Mouse (Mus musculus): ENCODE measurements around the gene Gm38431.

Gm38431 gene

GRCm38 (mm10) chr9:21041308-21041707, 50.5 kb downstream of the Gm38431 start:
- peak; percentile 95 for DNase-seq (ENCODE audit: low read depth, low spot score)

- DNase-seq (ENCODE audit: low read depth, low spot score): no peak
Observed at GRCm38 (mm10) chr9:21039779-21040178, 52.0 kb downstream of the Gm38431 start.

DNA sequence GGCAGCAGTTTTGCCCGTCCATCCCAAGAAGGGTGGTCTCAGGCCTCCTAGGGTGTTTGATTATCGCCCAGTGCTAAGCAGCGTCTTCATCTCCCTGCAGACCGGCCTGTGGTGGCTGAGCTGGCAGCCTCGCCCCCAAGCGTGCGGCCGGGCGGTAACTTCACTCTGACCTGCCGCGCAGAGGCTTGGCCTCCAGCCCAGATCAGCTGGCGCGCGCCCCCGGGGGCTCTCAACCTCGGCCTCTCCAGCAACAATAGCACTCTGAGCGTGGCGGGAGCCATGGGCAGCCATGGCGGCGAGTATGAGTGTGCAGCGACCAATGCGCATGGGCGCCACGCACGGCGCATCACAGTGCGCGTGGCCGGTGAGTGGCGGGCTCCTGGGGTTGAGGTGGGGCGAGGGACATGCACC, 54.3 kb downstream of the Gm38431 start:
- DNase-seq (ENCODE audit: low read depth, low spot score): no peak

- DNase-seq (ENCODE audit: low read depth, low spot score): no peak
Observed at GRCm38 (mm10) chr9:21036666-21037065, 55.1 kb downstream of the Gm38431 start.

GRCm38 (mm10) chr9:21036161-21036560, 55.6 kb downstream of the Gm38431 start:
- DNase-seq (ENCODE audit: low read depth, low spot score): no peak

- DNase-seq (ENCODE audit: low read depth, low spot score): no peak
Observed at GRCm38 (mm10) chr9:21035586-21035985, 56.2 kb downstream of the Gm38431 start.

- DNase-seq (ENCODE audit: low read depth, low spot score): no peak
Observed at GRCm38 (mm10) chr9:21034481-21035085, 57.2 kb downstream of the Gm38431 start.

DNA sequence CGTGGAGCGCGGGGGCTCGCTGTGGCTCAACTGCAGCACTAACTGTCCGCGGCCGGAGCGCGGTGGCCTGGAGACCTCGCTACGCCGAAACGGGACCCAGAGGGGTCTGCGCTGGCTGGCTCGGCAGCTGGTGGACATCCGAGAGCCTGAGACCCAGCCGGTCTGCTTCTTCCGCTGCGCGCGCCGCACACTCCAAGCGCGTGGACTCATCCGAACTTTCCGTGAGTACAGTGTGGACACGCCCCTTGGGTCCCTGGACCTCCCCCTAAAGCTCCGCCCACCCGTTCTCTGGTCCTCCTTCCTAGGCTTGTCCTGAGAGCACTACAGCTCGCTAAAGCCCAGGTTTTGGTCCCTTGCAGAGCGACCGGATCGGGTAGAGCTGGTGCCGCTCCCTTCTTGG, 58.7 kb downstream of the Gm38431 start:
- DNase-seq (ENCODE audit: low read depth, low spot score): no peak

DNA sequence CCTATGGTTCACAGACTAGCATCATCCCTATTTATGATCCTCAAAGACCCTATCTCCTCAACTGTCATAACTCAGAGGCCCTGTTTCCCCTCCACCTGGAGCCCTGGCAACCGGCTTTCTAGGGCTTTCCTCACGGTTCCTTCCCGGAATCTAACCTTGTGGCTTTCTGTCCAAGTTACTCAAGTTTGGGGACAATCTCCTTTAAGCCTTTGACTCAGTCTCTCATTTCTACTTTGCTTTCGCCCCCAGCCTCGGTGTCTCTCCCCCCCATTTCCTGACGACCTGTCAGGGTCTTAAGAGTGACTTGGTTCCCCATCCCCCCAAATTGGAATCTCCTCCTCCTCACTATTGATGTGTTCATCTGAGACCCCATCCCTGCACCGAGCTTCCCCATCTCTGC, 59.3 kb downstream of the Gm38431 start:
- DNase-seq (ENCODE audit: low read depth, low spot score): no peak

- peak; percentile 90 for DNase-seq (ENCODE audit: low read depth, low spot score)
Observed at GRCm38 (mm10) chr9:21031896-21032351, 59.9 kb downstream of the Gm38431 start, which contains the start of gene Icam5. Icam5 (plus strand) TSS chr9:21032073.

- peak; percentile 93 for DNase-seq (ENCODE audit: low read depth, low spot score)
Observed at GRCm38 (mm10) chr9:21031251-21031895, 60.4 kb downstream of the Gm38431 start.

DNA sequence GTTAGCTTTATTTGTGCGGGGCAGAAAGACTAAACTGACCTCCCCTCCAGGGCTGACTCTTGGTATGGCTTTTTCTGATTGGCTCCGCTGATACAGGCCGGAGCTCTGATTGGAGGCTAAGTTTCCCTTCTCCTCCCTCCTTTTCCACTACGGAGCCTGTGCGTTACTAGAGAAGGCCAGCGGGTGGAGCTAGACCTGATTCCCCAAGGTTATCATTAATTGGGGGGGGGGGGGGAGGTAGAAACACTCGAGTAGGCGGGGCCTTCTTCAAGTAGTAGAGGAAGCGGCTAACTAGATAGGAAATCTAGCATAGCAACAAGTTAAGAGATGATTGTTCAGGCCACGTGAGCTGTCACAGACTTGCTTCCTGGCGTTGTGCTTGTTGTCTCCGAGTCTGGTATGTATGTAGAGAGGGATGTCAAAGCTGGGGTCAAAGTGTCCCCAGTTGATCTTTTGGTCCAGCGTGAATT, 61.0 kb downstream of the Gm38431 start:
- DNase-seq (ENCODE audit: low read depth, low spot score): peak; percentile 92

GRCm38 (mm10) chr9:21030055-21030600, 61.7 kb downstream of the Gm38431 start:
- no peak for DNase-seq (ENCODE audit: low read depth, low spot score)

- DNase-seq (ENCODE audit: low read depth, low spot score): no peak
Observed at GRCm38 (mm10) chr9:21029291-21030054, 62.3 kb downstream of the Gm38431 start, which contains the start of gene Icam4. Icam4 (plus strand) TSS chr9:21029373.

- DNase-seq (ENCODE audit: low read depth, low spot score): no peak
Observed at GRCm38 (mm10) chr9:21028560-21029110, 63.2 kb downstream of the Gm38431 start.

- DNase-seq (ENCODE audit: low read depth, low spot score): no peak
Observed at GRCm38 (mm10) chr9:21027774-21028290, 64.0 kb downstream of the Gm38431 start.

DNA sequence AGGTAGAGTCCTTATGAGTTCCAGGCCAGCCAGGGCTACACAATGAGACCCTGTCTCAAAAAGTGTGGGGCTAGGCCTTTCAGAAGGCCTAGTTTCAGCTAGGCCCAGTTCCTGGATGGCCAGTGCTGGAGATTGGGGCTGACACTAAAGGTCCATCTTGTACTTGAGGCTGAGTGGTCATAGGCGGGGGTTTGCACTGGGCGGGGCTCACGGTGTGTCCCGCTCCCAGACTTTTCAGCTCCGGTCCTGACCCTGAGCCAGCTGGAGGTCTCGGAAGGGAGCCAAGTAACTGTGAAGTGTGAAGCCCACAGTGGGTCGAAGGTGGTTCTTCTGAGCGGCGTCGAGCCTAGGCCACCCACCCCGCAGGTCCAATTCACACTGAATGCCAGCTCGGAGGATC, 64.9 kb downstream of the Gm38431 start:
- no peak for DNase-seq (ENCODE audit: low read depth, low spot score)

DNA sequence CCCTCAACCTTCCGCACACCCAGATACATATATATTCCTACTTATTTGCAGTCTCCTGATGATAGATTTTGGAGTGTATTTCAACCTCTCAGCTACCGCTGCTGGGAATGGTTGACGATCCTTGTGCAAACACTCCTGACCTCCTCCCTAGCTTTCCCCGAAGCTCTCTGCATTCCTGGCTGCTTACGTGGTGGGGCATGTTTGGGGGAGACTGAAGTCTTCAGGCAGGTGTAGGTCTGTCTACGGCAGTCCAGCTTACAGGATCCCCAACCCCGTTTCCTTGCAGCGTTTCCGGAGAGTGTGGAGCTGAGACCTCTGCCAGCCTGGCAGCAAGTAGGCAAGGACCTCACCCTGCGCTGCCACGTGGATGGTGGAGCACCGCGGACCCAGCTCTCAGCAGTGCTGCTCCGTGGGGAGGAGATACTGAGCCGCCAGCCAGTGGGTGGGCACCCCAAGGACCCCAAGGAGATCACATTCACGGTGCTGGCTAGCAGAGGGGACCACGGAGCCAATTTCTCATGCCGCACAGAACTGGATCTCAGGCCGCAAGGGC, 66.5 kb downstream of the Gm38431 start:
- DNase-seq (ENCODE audit: low read depth, low spot score): no peak

GRCm38 (mm10) chr9:21022726-21023125, 69.1 kb downstream of the Gm38431 start:
- DNase-seq (ENCODE audit: low read depth, low spot score): no peak

GRCm38 (mm10) chr9:21022288-21022687, 69.5 kb downstream of the Gm38431 start:
- DNase-seq (ENCODE audit: low read depth, low spot score): no peak

DNA sequence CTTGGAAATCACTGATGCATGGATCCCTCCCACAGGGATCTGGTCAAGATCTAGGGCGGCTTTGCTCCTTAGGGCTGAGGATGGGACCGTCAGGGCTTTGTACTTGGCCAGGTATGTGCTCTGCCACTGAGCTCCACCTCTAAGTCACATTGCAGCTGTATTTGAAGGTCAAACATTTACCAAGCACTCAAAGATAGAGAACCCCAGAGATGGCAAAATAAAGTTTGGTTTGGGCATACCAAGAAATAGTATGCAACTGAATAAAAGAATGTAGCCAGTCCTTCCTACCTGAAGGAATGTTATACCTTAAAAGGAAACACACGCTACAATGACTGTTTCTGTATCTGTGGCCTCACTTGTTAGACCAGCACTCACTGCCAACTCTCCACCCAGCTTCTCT, 70.4 kb downstream of the Gm38431 start:
- DNase-seq (ENCODE audit: low read depth, low spot score): no peak
